Mouse (Mus musculus): ENCODE measurements at regions not wholly inside any gene's neighbourhood (a gene's known extent, or its start where the extent isn't known, plus 50 kb on each side); places are given as distances from the start of the nearest gene placed in this dataset. TPM values are rescaled to one million over a fixed set of nuclear protein-coding genes. Genes with fewer than 3 reads are reported as not detected.

DNA sequence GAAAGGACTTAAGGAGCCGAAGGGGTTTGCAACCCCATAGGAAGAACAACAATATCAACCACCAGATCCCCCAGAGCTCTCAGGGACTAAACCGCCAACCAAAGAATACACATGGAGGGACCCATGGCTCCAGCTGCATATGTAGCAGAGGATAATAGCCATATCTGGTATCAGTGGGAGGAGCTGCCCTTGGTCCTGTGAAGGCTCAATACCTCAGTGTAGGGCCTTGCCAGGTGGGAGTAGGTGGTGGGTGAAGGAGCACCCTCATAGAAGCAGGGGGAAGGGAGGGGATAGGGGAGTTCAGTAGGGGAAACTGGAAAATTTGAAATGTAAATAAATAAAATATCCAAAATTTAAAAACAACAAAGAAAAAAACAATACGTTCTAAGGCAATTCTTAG, 128.7 kb upstream of the Slc24a2 start:
- ATAC-seq (ENCODE audit: low read depth) (peak; percentile 56; the same call in 1 of the 2 replicates), DNase-seq (ENCODE audit: low spot score) (no peak)
- Histone ChIP-seq H3K27me3 (replicated peaks; ENCODE audit: control insufficient read depth, insufficient read depth, low read length) (no peaks in the 10 kb centered on the region), H3K36me3 (ENCODE audit: control insufficient read depth, insufficient read depth, low read length) (no peaks in the 10 kb centered on the region), H3K27ac (replicated peaks; ENCODE audit: low read depth, low read length) (no peak overlapping the region), H3K9me3 (ENCODE audit: control insufficient read depth, low read length) (no peaks in the 10 kb centered on the region), H3K4me3 (ENCODE audit: low read depth, low read length) (no peak overlapping the region), H3K4me1 (ENCODE audit: control insufficient read depth, insufficient read depth, low read length) (no peaks in the 10 kb centered on the region), H3K9ac (ENCODE audit: low read depth, low read length) (no peak overlapping the region), H3K4me2 (ENCODE audit: low read depth, low read length) (no peak overlapping the region)
- WGBS, result 80% methylated on average over 3 of the region's 3 CpGs

DNA sequence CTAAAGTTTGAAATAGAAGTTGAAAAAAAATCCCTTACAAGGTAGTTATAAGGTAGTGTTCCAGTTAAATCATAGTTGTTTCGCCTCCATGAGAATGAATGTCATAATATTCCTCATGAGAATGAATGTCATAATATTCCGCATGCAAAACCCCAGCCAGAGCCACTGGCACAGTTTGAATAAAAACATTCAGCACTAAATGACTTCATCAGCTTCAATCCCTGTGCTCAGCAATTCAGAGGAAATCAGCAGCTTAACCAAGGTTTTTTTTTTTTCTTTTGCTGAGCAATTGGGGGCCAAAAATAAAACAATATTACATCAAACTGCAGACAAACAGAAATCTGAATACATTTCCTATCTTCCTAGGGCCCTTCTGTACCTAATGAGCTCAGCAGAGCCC, 102.7 kb upstream of the Slc24a2 start:
- H3K9me3 ChIP-seq (ENCODE audit: control insufficient read depth, low read length), result no peaks in the 10 kb centered on the region
- H3K4me2 ChIP-seq (ENCODE audit: low read depth, low read length), result no peak overlapping the region
- WGBS, result 88% methylated on average over 2 of the region's 2 CpGs
- H3K36me3 ChIP-seq (ENCODE audit: control insufficient read depth, insufficient read depth, low read length), result no peaks in the 10 kb centered on the region
- DNase-seq (ENCODE audit: low spot score), result no peak
- no peak overlapping the region for H3K9ac ChIP-seq (ENCODE audit: low read depth, low read length)
- no peak overlapping the region for H3K4me3 ChIP-seq (ENCODE audit: low read depth, low read length)
- no peak for ATAC-seq (ENCODE audit: low read depth)
- H3K27me3 ChIP-seq (replicated peaks; ENCODE audit: control insufficient read depth, insufficient read depth, low read length), result no peaks in the 10 kb centered on the region
- 0 out of 2 replicates have a peak, but pooled peaks cover 4% of the 10 kb centered on the region for H3K4me1 ChIP-seq (ENCODE audit: control insufficient read depth, insufficient read depth, low read length)
- no peak overlapping the region for H3K27ac ChIP-seq (replicated peaks; ENCODE audit: low read depth, low read length)

DNA sequence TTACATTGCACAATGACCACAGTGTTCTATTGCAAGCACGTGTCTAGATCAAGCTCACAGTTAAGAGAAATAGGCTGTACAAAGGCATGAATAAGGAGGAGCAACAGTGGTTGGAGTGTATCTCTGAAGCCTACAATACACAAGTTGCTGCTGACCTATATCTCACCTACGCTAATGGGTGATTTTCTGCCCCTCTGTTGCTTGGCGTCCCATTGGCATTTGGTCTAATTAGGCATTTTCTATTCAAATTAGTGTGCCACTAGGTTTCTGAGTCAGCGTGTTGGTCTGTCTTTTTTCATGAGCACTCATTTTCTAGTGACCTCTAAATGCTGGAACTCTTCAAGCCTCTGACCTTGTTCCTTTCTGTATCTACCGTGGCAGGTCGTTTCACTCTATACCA, 98.9 kb upstream of the Slc24a2 start:
- no peaks in the 10 kb centered on the region for H3K9me3 ChIP-seq (ENCODE audit: control insufficient read depth, low read length)
- ATAC-seq (ENCODE audit: low read depth) (no peak), DNase-seq (ENCODE audit: low spot score) (no peak)
- no peak overlapping the region for H3K4me2 ChIP-seq (ENCODE audit: low read depth, low read length)
- H3K4me1 ChIP-seq (ENCODE audit: control insufficient read depth, insufficient read depth, low read length), result 0 out of 2 replicates have a peak, but pooled peaks cover 4% of the 10 kb centered on the region
- no peaks in the 10 kb centered on the region for H3K36me3 ChIP-seq (ENCODE audit: control insufficient read depth, insufficient read depth, low read length)
- H3K27ac ChIP-seq (replicated peaks; ENCODE audit: low read depth, low read length), result no peak overlapping the region
- 49% methylated on average over 6 of the region's 6 CpGs for WGBS
- H3K27me3 ChIP-seq (replicated peaks; ENCODE audit: control insufficient read depth, insufficient read depth, low read length), result no peaks in the 10 kb centered on the region
- no peak overlapping the region for H3K4me3 ChIP-seq (ENCODE audit: low read depth, low read length)
- no peak overlapping the region for H3K9ac ChIP-seq (ENCODE audit: low read depth, low read length)

DNA sequence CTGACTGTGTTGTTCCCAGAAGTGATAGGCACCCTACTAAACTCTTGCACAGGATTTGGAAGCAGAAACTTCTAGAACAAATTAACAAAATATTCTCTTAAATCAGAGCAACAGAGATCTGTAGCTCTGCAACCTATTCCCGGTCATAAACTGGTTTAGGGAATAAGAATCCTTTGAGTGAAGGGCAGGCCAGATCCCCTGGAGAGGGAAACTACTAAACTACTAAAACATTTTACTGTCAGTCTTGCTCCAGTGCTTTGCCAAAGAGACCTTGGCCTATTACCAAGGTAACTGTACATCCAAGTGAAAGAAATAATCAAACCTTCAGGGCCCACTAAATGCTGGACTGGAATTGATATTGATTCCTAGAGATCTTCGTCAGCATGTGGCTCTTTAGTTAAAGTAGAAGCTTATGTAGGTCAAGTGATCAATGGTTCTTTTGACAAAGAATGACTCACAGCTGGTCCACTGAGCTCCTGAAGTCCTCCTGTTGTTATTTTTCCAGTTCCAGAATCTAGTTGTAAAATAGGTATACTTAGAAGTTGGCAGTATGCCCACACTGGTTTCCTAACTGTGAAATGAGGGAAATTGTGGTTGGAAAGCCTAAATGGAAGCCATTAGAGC, 91.6 kb upstream of the Slc24a2 start:
- 48% methylated on average over 2 of the region's 2 CpGs for WGBS
- H3K27me3 ChIP-seq (replicated peaks; ENCODE audit: control insufficient read depth, insufficient read depth, low read length), result no peaks in the 10 kb centered on the region
- H3K4me3 ChIP-seq (ENCODE audit: low read depth, low read length), result no peak overlapping the region
- H3K36me3 ChIP-seq (ENCODE audit: control insufficient read depth, insufficient read depth, low read length), result no peaks in the 10 kb centered on the region
- H3K4me1 ChIP-seq (ENCODE audit: control insufficient read depth, insufficient read depth, low read length), result no peaks in the 10 kb centered on the region
- peak; percentile 43 for DNase-seq (ENCODE audit: low spot score)
- H3K27ac ChIP-seq (replicated peaks; ENCODE audit: low read depth, low read length), result no peak overlapping the region
- no peak for ATAC-seq (ENCODE audit: low read depth)
- H3K9ac ChIP-seq (ENCODE audit: low read depth, low read length), result no peak overlapping the region
- H3K4me2 ChIP-seq (ENCODE audit: low read depth, low read length), result no peak overlapping the region
- no peaks in the 10 kb centered on the region for H3K9me3 ChIP-seq (ENCODE audit: control insufficient read depth, low read length)

DNA sequence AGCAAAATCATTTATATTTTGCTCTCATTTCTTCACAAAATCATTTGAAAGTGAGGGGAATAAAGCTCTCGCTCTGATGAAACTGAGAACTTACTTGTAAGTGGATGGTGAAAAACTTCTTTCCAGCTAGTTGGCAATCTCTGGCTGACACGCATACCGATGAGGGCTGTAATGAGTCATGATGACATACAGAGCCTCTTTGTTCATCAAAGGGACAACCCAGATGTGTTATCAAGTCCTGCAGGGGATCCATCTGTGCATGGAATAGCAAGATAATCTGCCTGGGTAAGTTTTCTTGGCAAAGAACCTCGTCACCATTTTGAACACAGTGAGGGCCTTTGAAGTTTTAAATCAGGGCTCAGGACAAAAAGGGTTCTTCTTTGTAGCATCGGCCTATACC, 67.9 kb upstream of the Slc24a2 start:
- no peak overlapping the region for H3K4me2 ChIP-seq (ENCODE audit: low read depth, low read length)
- H3K36me3 ChIP-seq (ENCODE audit: control insufficient read depth, insufficient read depth, low read length), result no peaks in the 10 kb centered on the region
- no peak overlapping the region for H3K9ac ChIP-seq (ENCODE audit: low read depth, low read length)
- no peaks in the 10 kb centered on the region for H3K27me3 ChIP-seq (replicated peaks; ENCODE audit: control insufficient read depth, insufficient read depth, low read length)
- no peak overlapping the region for H3K4me3 ChIP-seq (ENCODE audit: low read depth, low read length)
- DNase-seq (ENCODE audit: low spot score) (peak; percentile 29), ATAC-seq (ENCODE audit: low read depth) (no peak)
- H3K27ac ChIP-seq (replicated peaks; ENCODE audit: low read depth, low read length), result no peak overlapping the region
- H3K4me1 ChIP-seq (ENCODE audit: control insufficient read depth, insufficient read depth, low read length), result no peaks in the 10 kb centered on the region
- 60% methylated on average over 5 of the region's 5 CpGs for WGBS
- no peaks in the 10 kb centered on the region for H3K9me3 ChIP-seq (ENCODE audit: control insufficient read depth, low read length)

DNA sequence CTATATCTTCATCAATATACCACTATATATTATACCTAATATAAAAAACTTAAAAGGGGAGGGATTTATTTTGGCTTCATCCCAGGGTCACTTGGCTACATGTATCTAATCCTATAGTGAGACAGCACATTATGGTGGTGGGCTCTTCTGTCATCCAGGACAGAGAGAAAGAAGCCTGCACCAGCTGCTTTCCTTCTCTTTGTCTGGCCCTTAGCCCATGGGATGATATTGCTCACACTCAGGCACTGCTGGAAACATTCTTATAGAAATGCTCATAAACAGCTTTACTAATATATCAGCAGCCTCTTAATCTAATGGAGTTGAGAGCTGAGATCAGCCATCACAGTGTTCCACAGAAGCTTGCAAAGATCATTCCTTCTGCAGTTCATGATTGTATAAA, 64.3 kb upstream of the Slc24a2 start:
- Histone ChIP-seq H3K9me3 (ENCODE audit: control insufficient read depth, low read length) (no peaks in the 10 kb centered on the region), H3K36me3 (ENCODE audit: control insufficient read depth, insufficient read depth, low read length) (no peaks in the 10 kb centered on the region), H3K27me3 (replicated peaks; ENCODE audit: control insufficient read depth, insufficient read depth, low read length) (no peaks in the 10 kb centered on the region), H3K27ac (replicated peaks; ENCODE audit: low read depth, low read length) (no peak overlapping the region), H3K4me2 (ENCODE audit: low read depth, low read length) (no peak overlapping the region), H3K4me1 (ENCODE audit: control insufficient read depth, insufficient read depth, low read length) (no peaks in the 10 kb centered on the region), H3K9ac (ENCODE audit: low read depth, low read length) (no peak overlapping the region), H3K4me3 (ENCODE audit: low read depth, low read length) (no peak overlapping the region)
- ATAC-seq (ENCODE audit: low read depth) (no peak), DNase-seq (ENCODE audit: low spot score) (no peak)

Small RNA genes lying in the stretch of these regions (microRNA-seq; reads per million reads assigned to microRNA genes)
- not detected for gene Gm23154 (ENCODE audit: borderline number of aligned reads)
